Mouse (Mus musculus) midbrain, embryonic 10.5 days (tissue): ENCODE data around the gene Cygb. TPM values are rescaled to one million over a fixed set of nuclear protein-coding genes. Genes with fewer than 3 reads are reported as not detected.
A peak's percentile ranks its signal among the peaks of the same experiment; 100 is the strongest.

Experiments
- DNase-seq: peaks from one replicate; pipeline ENCODE4 v3.0.0-alpha.2; 2017; ENCODE audit warnings: low spot score
- H3K27ac ChIP-seq: fragments of 300-500 bp; sonication (generic); replicated peaks from 2 replicates; pipeline ENCODE4 v1.5.1; 2016; ENCODE audit warnings: mild to moderate bottlenecking
- H3K27me3 ChIP-seq: fragments of 300-500 bp; sonication (generic); 2 replicates; pipeline ENCODE4 v1.6.1; 2016; ENCODE audit warnings: low read depth, mild to moderate bottlenecking; ENCODE audit not compliant: poor library complexity, severe bottlenecking
- H3K36me3 ChIP-seq: fragments of 300-500 bp; sonication (generic); 2 replicates; pipeline ENCODE4 v1.6.1; 2016; ENCODE audit warnings: mild to moderate bottlenecking, moderate library complexity
- H3K4me1 ChIP-seq: fragments of 300-500 bp; sonication (generic); 2 replicates; pipeline ENCODE4 v1.6.1; 2016
- H3K4me3 ChIP-seq: fragments of 300-500 bp; sonication (generic); 2 replicates; pipeline ENCODE4 v1.5.1; 2016; ENCODE audit warnings: mild to moderate bottlenecking, moderate library complexity
- H3K9me3 ChIP-seq: fragments of 300-500 bp; sonication (generic); replicated peaks from 2 replicates; pipeline ENCODE4 v1.6.1; 2016; ENCODE audit warnings: mild to moderate bottlenecking
- WGBS: fragments of 180-500 bp; shearing (Covaris S2); methylation state at CpG from one replicate; pipeline ENCODE4 v1.1.7; 2016; 5-methylcytosine and 5-hydroxymethylcytosine counted together
- polyA plus RNA-seq: library from polyadenylated mRNA; unstranded; fragments of >200 nt; fragmentation: Nextera tagmentation; extraction: Ambion mirVana; gene quantifications from 2 replicates; pipeline ENCODE4 v1.2.1, GENCODE M21; 2016

The Cygb gene
- polyA plus RNA-seq, 1 experiment from 2014 or later, result 2.8 TPM

- Histone ChIP-seq H3K4me1 (peaks cover 73% of the 10 kb centered on the region), H3K27ac (peak overlapping the region; percentile 81)
- no peak for DNase-seq
These were observed 6.1 kb upstream of the Cygb start for GRCm38 (mm10) chr11:116660181-116660580.

DNA sequence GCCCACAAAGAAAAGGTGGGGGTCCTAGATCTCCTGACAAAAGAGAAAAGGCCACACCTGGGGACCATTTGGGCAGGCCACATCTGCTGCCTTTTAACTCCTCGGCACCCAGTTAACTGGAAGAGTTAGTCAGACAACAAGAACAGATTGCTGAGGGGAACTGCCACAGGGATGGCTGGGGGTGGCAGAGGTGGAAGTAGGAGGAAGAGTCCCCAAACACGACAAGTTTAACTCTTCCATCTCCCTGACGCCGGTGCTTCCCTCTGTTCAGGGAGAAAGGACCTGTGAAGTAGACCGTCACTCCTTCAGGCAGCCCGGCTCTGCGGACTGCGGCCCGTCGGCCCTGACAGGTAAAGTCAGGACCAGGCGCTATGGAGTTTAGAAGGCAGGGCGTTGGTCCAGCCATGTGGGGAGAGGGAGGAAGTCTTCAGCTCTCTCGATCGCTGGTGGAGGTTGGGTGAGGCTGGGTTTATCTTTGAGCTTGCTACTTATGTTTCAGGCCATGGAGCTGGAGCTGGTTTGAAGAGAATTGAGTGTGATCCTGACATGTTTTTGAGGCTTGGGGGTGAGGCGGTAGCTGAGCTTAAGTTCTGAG is 5.0 kb upstream of the Cygb start:
- H3K27me3 ChIP-seq, result peaks cover 69% of the 10 kb centered on the region

More at GRCm38 (mm10) chr11:116660181-116660580, 6.1 kb upstream of the Cygb start:
- peaks cover 58% of the 10 kb centered on the region for H3K27me3 ChIP-seq
- no peak overlapping the region for H3K4me3 ChIP-seq
- no peaks in the 10 kb centered on the region for H3K36me3 ChIP-seq
- 88% methylated on average over 9 of the region's 9 CpGs for WGBS
- H3K9me3 ChIP-seq, result no peaks in the 10 kb centered on the region

DNA sequence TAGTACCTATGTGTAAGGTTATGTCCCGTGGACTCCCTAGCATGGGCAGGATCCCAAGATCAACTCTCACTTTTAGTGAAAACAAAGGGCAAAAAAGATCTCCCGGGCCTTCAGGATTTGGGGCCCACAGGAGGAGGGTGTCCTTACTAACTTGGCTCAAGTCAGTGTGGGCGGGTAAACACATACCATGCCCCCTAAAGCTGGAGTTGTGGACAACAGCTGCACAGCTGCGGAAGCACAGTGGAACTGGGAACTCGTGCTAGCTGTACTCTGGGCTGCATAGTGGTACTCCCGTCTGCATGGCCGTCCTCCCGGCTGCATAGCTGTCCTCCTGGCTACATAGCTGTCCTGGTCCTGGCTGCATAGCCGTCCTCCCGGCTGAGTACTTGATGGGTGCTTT is 4.1 kb upstream of the Cygb start:
- DNase-seq, result no peak
- Histone ChIP-seq H3K27me3 (peaks cover 75% of the 10 kb centered on the region), H3K9me3 (no peaks in the 10 kb centered on the region), H3K4me3 (peak overlapping the region; percentile 53), H3K4me1 (peaks cover 69% of the 10 kb centered on the region), H3K36me3 (no peaks in the 10 kb centered on the region), H3K27ac (peak overlapping the region; percentile 93)
- 64% methylated on average over 10 of the region's 10 CpGs for WGBS

More for the DNA sequence above, 5.0 kb upstream of the Cygb start:
- H3K4me1 ChIP-seq, result peaks cover 69% of the 10 kb centered on the region
- H3K4me3 ChIP-seq, result no peak overlapping the region
- WGBS, result 83% methylated on average over 15 of the region's 15 CpGs
- no peaks in the 10 kb centered on the region for H3K36me3 ChIP-seq
- no peak for DNase-seq
- H3K27ac ChIP-seq, result peak overlapping the region; percentile 81
- no peaks in the 10 kb centered on the region for H3K9me3 ChIP-seq

GRCm38 (mm10) chr11:116657311-116658223 is 3.5 kb upstream of the Cygb start:
- H3K27ac ChIP-seq, result peak overlapping the region; percentile 93
- WGBS, result 10% methylated on average over 22 of the region's 22 CpGs
- DNase-seq, result peak; percentile 95
- no peaks in the 10 kb centered on the region for H3K9me3 ChIP-seq
- H3K4me3 ChIP-seq, result peak overlapping the region; percentile 53
- no peaks in the 10 kb centered on the region for H3K36me3 ChIP-seq
- H3K27me3 ChIP-seq, result peaks cover 75% of the 10 kb centered on the region
- H3K4me1 ChIP-seq, result peaks cover 69% of the 10 kb centered on the region

GRCm38 (mm10) chr11:116656348-116657191 is 2.5 kb upstream of the Cygb start:
- H3K36me3 ChIP-seq, result no peaks in the 10 kb centered on the region
- peaks cover 75% of the 10 kb centered on the region for H3K27me3 ChIP-seq
- no peaks in the 10 kb centered on the region for H3K9me3 ChIP-seq
- DNase-seq, result no peak
- H3K4me1 ChIP-seq, result peaks cover 63% of the 10 kb centered on the region
- peak overlapping the region; percentile 53 for H3K4me3 ChIP-seq
- 79% methylated on average over 16 of the region's 16 CpGs for WGBS
- H3K27ac ChIP-seq, result peak overlapping the region; percentile 93

GRCm38 (mm10) chr11:116653709-116654221 is 348 bp downstream of the Cygb start:
- Histone ChIP-seq H3K27me3 (peaks cover 78% of the 10 kb centered on the region), H3K36me3 (no peaks in the 10 kb centered on the region)

GRCm38 (mm10) chr11:116653234-116653633 is 879 bp downstream of the Cygb start, which contains the start of gene Prcd:
Gene Prcd (plus strand): TSS chr11:116653534.
- peaks cover 62% of the 10 kb centered on the region for H3K4me1 ChIP-seq
- H3K27ac ChIP-seq, result peak within 1 kb of the TSS; percentile 59
- peaks cover 79% of the 10 kb centered on the region for H3K27me3 ChIP-seq
- no peaks in the 10 kb centered on the region for H3K36me3 ChIP-seq
- peak within 1 kb of the TSS; percentile 69 for H3K4me3 ChIP-seq
- no peak for DNase-seq
- no peaks in the 10 kb centered on the region for H3K9me3 ChIP-seq
- 3% methylated on average over 10 of the region's 10 CpGs for WGBS

More at GRCm38 (mm10) chr11:116653709-116654221, 348 bp downstream of the Cygb start:
- under 1% methylated on average over 47 of the region's 47 CpGs for WGBS
- DNase-seq, result peak; percentile 59
- Histone ChIP-seq H3K27ac (peak overlapping the region; percentile 59), H3K4me1 (peaks cover 59% of the 10 kb centered on the region), H3K4me3 (peak overlapping the region; percentile 69), H3K9me3 (no peaks in the 10 kb centered on the region)

GRCm38 (mm10) chr11:116652330-116653098 is 1.6 kb downstream of the Cygb start:
- Histone ChIP-seq H3K27ac (no peak overlapping the region), H3K4me1 (peaks cover 62% of the 10 kb centered on the region), H3K9me3 (no peaks in the 10 kb centered on the region), H3K4me3 (peak overlapping the region; percentile 69; the same call in 1 of the 2 replicates), H3K36me3 (no peaks in the 10 kb centered on the region), H3K27me3 (peaks cover 86% of the 10 kb centered on the region)
- WGBS, result 58% methylated on average over 25 of the region's 25 CpGs
- no peak for DNase-seq

DNA sequence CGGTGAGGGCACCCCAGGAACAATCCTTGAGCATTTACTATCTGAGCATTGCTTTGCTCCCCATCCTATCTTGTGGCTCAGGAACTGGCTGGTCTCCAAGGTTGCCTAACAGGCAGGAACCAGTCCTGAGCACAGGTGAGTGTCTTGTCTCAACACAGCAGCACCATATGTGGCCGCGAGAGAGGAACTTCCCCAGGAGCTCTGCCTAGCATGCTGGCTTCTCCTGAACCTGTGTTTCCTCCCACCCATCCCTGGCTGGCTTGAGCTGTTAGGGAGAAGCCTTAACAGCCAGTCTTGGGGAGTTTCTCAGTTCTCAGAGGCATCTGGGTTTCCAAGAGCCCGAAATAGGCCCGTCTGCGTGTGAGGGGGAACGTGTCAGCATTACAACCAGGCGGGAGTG is 2.8 kb downstream of the Cygb start:
- no peak for DNase-seq
- Histone ChIP-seq H3K27me3 (peaks cover 94% of the 10 kb centered on the region), H3K27ac (no peak overlapping the region), H3K9me3 (no peaks in the 10 kb centered on the region), H3K4me3 (no peak overlapping the region), H3K4me1 (peaks cover 62% of the 10 kb centered on the region), H3K36me3 (no peaks in the 10 kb centered on the region)
- 88% methylated on average over 8 of the region's 8 CpGs for WGBS

DNA sequence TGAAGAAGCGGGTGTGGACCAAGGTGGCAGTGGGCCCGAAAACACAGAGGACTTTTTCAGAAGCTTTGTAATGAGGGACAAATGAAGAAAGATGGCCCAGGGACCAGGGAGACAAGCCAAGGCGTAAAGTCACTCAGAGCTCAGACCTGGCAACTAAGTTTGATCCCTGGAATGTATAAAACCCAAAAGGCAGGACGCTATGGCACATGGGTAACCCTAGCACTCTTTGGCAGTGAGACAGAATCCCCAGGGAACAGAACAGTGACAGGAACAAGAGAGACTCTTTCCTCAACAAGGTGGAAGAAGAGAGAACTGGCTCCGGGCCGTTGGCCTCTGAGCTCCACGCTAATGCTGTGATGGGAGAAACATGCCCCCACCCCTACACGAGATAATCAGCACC is 3.3 kb downstream of the Cygb start:
- WGBS, result 90% methylated on average over 8 of the region's 8 CpGs
- Histone ChIP-seq H3K27me3 (peaks cover 94% of the 10 kb centered on the region), H3K27ac (no peak overlapping the region), H3K9me3 (no peaks in the 10 kb centered on the region), H3K36me3 (no peaks in the 10 kb centered on the region), H3K4me1 (peaks cover 65% of the 10 kb centered on the region), H3K4me3 (no peak overlapping the region)
- no peak for DNase-seq

GRCm38 (mm10) chr11:116649711-116650337 is 4.3 kb downstream of the Cygb start:
- no peak overlapping the region; the same call in 1 of the 2 replicates for H3K27ac ChIP-seq
- H3K27me3 ChIP-seq, result peaks cover 93% of the 10 kb centered on the region
- WGBS, result 85% methylated on average over 13 of the region's 13 CpGs
- no peak overlapping the region for H3K4me3 ChIP-seq
- H3K4me1 ChIP-seq, result peaks cover 71% of the 10 kb centered on the region
- no peaks in the 10 kb centered on the region for H3K9me3 ChIP-seq
- DNase-seq, result no peak
- H3K36me3 ChIP-seq, result no peaks in the 10 kb centered on the region
